Mouse (Mus musculus) heart, embryonic 14.5 days (tissue): Measurements from ENCODE around the gene Psmd3. TPM values are rescaled to one million over a fixed set of nuclear protein-coding genes. Genes with fewer than 3 reads are reported as not detected.

ENCODE experiments used
- ATAC-seq: fragments of 200-750 bp; cut with Nextera tagmentation; 2 replicates; pipeline ENCODE4 v1.8.0; 2017; ENCODE audit warnings: low read depth, moderate TSS enrichment; ENCODE audit not compliant: insufficient number of reproducible peaks, insufficient read depth, low FRiP score
- H3K27ac ChIP-seq, 2 experiments: fragments of 200-500 bp in 1 of 2; fragments of 300-500 bp in 1 of 2; sonication (generic) in 1 of 2; replicated peaks in 1 of 2; 2 replicates each; pipeline ENCODE4 v1.5.1; 2012 to 2014; ENCODE audit warnings: low read depth in 2 of 2, low read length in 2 of 2, control low read depth in 1 of 2, mild to moderate bottlenecking in 1 of 2, mixed read lengths in 1 of 2; ENCODE audit not compliant: control insufficient read depth in 1 of 2, insufficient read depth in 1 of 2
- H3K27me3 ChIP-seq: fragments of 300-500 bp; sonication (generic); 2 replicates; pipeline ENCODE4 v1.6.1; 2014; ENCODE audit warnings: mild to moderate bottlenecking, low read length, control low read depth; ENCODE audit not compliant: control insufficient read depth, insufficient read depth
- H3K36me3 ChIP-seq: fragments of 300-500 bp; sonication (generic); 2 replicates; pipeline ENCODE4 v1.6.1; 2014; ENCODE audit warnings: mild to moderate bottlenecking, control low read depth, low read length, mixed read lengths; ENCODE audit not compliant: control insufficient read depth, insufficient read depth
- H3K4me1 ChIP-seq, 2 experiments: fragments of 200-500 bp in 1 of 2; fragments of 300-500 bp in 1 of 2; sonication (generic) in 1 of 2; 2 replicates each; pipeline ENCODE4 v1.6.1; 2012 to 2014; ENCODE audit warnings: low read length in 2 of 2, control low read depth in 1 of 2, mixed read lengths in 1 of 2; ENCODE audit not compliant: control insufficient read depth in 2 of 2, insufficient read depth in 2 of 2
- H3K4me2 ChIP-seq: fragments of 300-500 bp; sonication (generic); 2 replicates; pipeline ENCODE4 v1.6.1; 2014; ENCODE audit warnings: mild to moderate bottlenecking, low read length
- H3K4me3 ChIP-seq, 2 experiments: fragments of 200-500 bp in 1 of 2; fragments of 300-500 bp in 1 of 2; sonication (generic) in 1 of 2; 2 replicates each; pipeline ENCODE4 v1.5.1; 2012 to 2014; ENCODE audit warnings: low read length in 2 of 2, mild to moderate bottlenecking in 2 of 2, control low read depth in 1 of 2, low read depth in 1 of 2, moderate library complexity in 1 of 2; ENCODE audit not compliant: control insufficient read depth in 1 of 2, insufficient read depth in 1 of 2
- H3K9ac ChIP-seq: fragments of 300-500 bp; sonication (generic); 2 replicates; pipeline ENCODE4 v1.6.1; 2014; ENCODE audit warnings: mild to moderate bottlenecking, low read length
- H3K9me3 ChIP-seq: fragments of 300-500 bp; sonication (generic); 2 replicates; pipeline ENCODE4 v1.6.1; 2016; ENCODE audit warnings: low read length, control low read depth; ENCODE audit not compliant: control insufficient read depth
- WGBS: fragments of 180-500 bp; shearing (Covaris S2); extraction: QIAGEN DNeasy Blood & Tissue Kit; methylation state at CpG from one replicate; pipeline ENCODE4 v1.1.7; 2014; 5-methylcytosine and 5-hydroxymethylcytosine counted together
- polyA plus RNA-seq: library from polyadenylated mRNA; unstranded; fragments of >200 nt; fragmentation: Nextera tagmentation; extraction: Ambion mirVana; gene quantifications from 2 replicates; pipeline ENCODE4 v1.2.1, GENCODE M21; 2014

Gene Psmd3
- polyA plus RNA-seq, 1 experiment from 2014 or later: 120 TPM

GRCm38 (mm10) chr11:98699911-98700310 is 17.6 kb downstream of the Psmd3 start:
- no peak overlapping the region for H3K27ac ChIP-seq
- H3K4me1 ChIP-seq: peaks cover 0 to 7% of the 10 kb centered on the region in 2 experiments; a peak in 3 of 4 replicates
- H3K9ac ChIP-seq: no peak overlapping the region; the same call in 1 of the 2 replicates
- WGBS: 28% methylated on average over 4 of the region's 4 CpGs
- no peak for ATAC-seq
- H3K27me3 ChIP-seq: no peaks in the 10 kb centered on the region
- H3K9me3 ChIP-seq: no peaks in the 10 kb centered on the region
- no peak overlapping the region for H3K4me2 ChIP-seq
- H3K4me3 ChIP-seq: no peak overlapping the region
- peaks cover 28% of the 10 kb centered on the region for H3K36me3 ChIP-seq

GRCm38 (mm10) chr11:98701213-98701670 is 18.9 kb downstream of the Psmd3 start, which contains the start of gene Csf3:
Gene Csf3 (plus strand): TSS chr11:98701263.
- Histone ChIP-seq H3K9ac (no peak within 1 kb of the TSS; the same call in 1 of the 2 replicates), H3K9me3 (no peaks in the 10 kb centered on the region), H3K4me2 (no peak within 1 kb of the TSS), H3K36me3 (peaks cover 28% of the 10 kb centered on the region), H3K4me3 (no peak within 1 kb of the TSS), H3K27me3 (no peaks in the 10 kb centered on the region), H3K4me1 (peaks cover 0 to 7% of the 10 kb centered on the region in 2 experiments; a peak in 2 of 4 replicates), H3K27ac (no peak within 1 kb of the TSS)
- 45% methylated on average over 10 of the region's 10 CpGs for WGBS
- no peak for ATAC-seq

DNA sequence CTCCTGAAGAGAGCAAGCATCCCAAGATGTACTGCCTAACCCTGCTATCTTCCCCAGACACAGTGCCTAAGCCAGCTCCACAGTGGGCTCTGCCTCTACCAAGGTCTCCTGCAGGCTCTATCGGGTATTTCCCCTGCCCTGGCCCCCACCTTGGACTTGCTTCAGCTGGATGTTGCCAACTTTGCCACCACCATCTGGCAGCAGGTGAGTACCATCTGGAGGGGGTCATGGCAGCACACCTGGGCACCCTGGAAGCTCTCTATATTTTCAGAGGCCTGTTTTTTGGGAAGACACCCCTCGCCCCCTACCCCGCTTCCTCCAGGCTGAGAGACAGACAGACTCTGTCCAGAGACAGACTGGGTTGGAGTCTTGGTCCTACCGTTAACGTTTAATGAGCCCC is 20.0 kb downstream of the Psmd3 start:
- no peak overlapping the region for H3K9ac ChIP-seq
- H3K36me3 ChIP-seq: peaks cover 32% of the 10 kb centered on the region
- 71% methylated on average over 5 of the region's 5 CpGs for WGBS
- H3K9me3 ChIP-seq: no peaks in the 10 kb centered on the region
- ATAC-seq: no peak
- H3K4me2 ChIP-seq: no peak overlapping the region
- no peak overlapping the region for H3K4me3 ChIP-seq
- H3K27ac ChIP-seq: no peak overlapping the region
- peaks cover under 1 to 10% of the 10 kb centered on the region in 2 experiments; a peak in 3 of 4 replicates for H3K4me1 ChIP-seq
- no peaks in the 10 kb centered on the region for H3K27me3 ChIP-seq

GRCm38 (mm10) chr11:98705021-98705420 is 22.7 kb downstream of the Psmd3 start:
- Histone ChIP-seq H3K27ac (no peak overlapping the region), H3K27me3 (no peaks in the 10 kb centered on the region), H3K36me3 (peaks cover 59% of the 10 kb centered on the region), H3K4me1 (peaks cover 16 to 32% of the 10 kb centered on the region in 2 experiments; a peak in 3 of 4 replicates), H3K9ac (no peak overlapping the region), H3K9me3 (no peaks in the 10 kb centered on the region), H3K4me2 (no peak overlapping the region), H3K4me3 (no peak overlapping the region)
- WGBS: 91% methylated on average over 10 of the region's 10 CpGs
- ATAC-seq: no peak

DNA sequence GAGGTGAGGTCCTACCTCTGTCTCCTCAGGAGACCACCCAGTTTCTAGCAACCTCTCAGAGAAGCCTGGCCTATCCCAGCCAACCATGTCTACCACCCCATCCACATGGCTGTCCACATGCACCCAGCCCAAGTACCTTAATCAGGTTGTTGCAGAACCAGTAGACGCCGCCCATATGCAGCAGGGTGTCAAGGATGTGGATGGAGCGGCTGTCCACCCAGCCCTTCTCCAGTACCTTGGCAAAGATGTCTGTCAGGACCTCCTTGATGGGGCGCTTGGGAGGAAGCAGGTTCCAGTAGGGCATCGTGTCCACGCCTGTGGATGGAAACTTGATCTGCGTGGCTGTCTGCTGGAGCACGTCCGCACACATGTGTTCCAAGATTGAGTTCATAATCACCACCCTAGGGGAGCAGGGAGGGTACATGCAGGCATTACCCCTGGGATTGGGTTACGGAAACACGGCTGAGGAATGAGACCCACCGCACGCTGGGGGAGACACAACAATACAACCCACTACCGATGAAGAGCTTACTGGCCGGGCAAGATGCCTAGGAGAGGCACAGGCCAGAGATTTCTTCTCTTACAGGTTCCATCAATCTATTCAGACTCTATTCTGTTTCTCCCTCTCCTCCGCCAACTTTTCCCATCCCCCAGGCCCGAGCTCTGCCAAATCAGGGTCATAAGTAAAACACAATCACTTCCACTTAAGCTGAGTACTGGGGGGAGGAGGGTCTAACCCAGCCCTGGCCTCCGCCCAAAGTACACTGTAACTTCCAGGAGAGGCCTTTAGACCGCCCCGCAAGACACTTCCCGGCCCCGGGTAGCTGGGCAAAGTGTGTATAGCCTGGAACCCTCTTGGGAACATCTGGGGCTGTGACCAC is 25.3 kb downstream of the Psmd3 start:
- Histone ChIP-seq H3K4me2 (peak overlapping the region; percentile 23; the same call in 1 of the 2 replicates), H3K27me3 (no peaks in the 10 kb centered on the region), H3K4me1 (peaks cover 21 to 36% of the 10 kb centered on the region in 2 experiments; a peak in 3 of 4 replicates), H3K4me3 (no peak overlapping the region), H3K27ac (peak overlapping the region; percentile 46 to 83), H3K36me3 (peaks cover 77% of the 10 kb centered on the region), H3K9ac (no peak overlapping the region), H3K9me3 (no peaks in the 10 kb centered on the region)
- peak; percentile 56 for ATAC-seq
- 79% methylated on average over 22 of the region's 22 CpGs for WGBS

- 0 out of 2 replicates have a peak, but pooled peaks have one; percentile 5 for ATAC-seq
Observed at GRCm38 (mm10) chr11:98708282-98708956, 26.1 kb downstream of the Psmd3 start.

GRCm38 (mm10) chr11:98709001-98709741 is 26.8 kb downstream of the Psmd3 start:
- Histone ChIP-seq H3K9ac (0 out of 2 replicates have a peak overlapping the region, but pooled peaks have one; percentile 8), H3K27ac (peak overlapping the region; percentile 43 to 83), H3K4me3 (no peak overlapping the region), H3K4me1 (peaks cover 21 to 36% of the 10 kb centered on the region in 2 experiments; a peak in 3 of 4 replicates), H3K27me3 (no peaks in the 10 kb centered on the region), H3K36me3 (peaks cover 92% of the 10 kb centered on the region), H3K9me3 (no peaks in the 10 kb centered on the region), H3K4me2 (no peak overlapping the region)
- no peak for ATAC-seq
- WGBS: 60% methylated on average over 26 of the region's 26 CpGs

More at GRCm38 (mm10) chr11:98708282-98708956, 26.1 kb downstream of the Psmd3 start:
- Histone ChIP-seq H3K4me2 (peak overlapping the region; percentile 23; the same call in 1 of the 2 replicates), H3K27ac (peak overlapping the region; percentile 46 to 83), H3K4me3 (no peak overlapping the region), H3K4me1 (peaks cover 21 to 36% of the 10 kb centered on the region in 2 experiments; a peak in 3 of 4 replicates), H3K9me3 (no peaks in the 10 kb centered on the region), H3K27me3 (no peaks in the 10 kb centered on the region), H3K9ac (no peak overlapping the region), H3K36me3 (peaks cover 84% of the 10 kb centered on the region)
- 78% methylated on average over 19 of the region's 19 CpGs for WGBS
